Mouse (Mus musculus) liver, embryonic 11.5 days (tissue): ENCODE data around the gene Ccdc106. TPM values are rescaled to one million over a fixed set of nuclear protein-coding genes. Genes with fewer than 3 reads are reported as not detected.

Source experiments
- ATAC-seq: fragments of 200-750 bp; cut with Nextera tagmentation; replicated peaks from 2 replicates; pipeline ENCODE4 v1.8.0; 2017; ENCODE audit warnings: moderate number of reproducible peaks, mild to moderate bottlenecking, moderate TSS enrichment, moderate library complexity; ENCODE audit not compliant: low FRiP score
- DNase-seq: peaks from one replicate; pipeline ENCODE4 v3.0.0-alpha.2; 2017; ENCODE audit warnings: low spot score
- H3K27ac ChIP-seq: fragments of 300-500 bp; sonication (generic); 2 replicates; pipeline ENCODE4 v1.5.1; 2014; ENCODE audit warnings: mild to moderate bottlenecking, low read depth, low read length, control low read depth
- H3K27me3 ChIP-seq: fragments of 300-500 bp; sonication (generic); replicated peaks from 2 replicates; pipeline ENCODE4 v1.6.1; 2014; ENCODE audit warnings: low read length, mixed read lengths; ENCODE audit not compliant: control insufficient read depth, insufficient read depth
- H3K36me3 ChIP-seq: fragments of 300-500 bp; sonication (generic); 2 replicates; pipeline ENCODE4 v1.6.1; 2014; ENCODE audit warnings: mild to moderate bottlenecking, low read length, moderate library complexity, mixed read lengths; ENCODE audit not compliant: control insufficient read depth, insufficient read depth
- H3K4me1 ChIP-seq: fragments of 300-500 bp; sonication (generic); replicated peaks from 2 replicates; pipeline ENCODE4 v1.6.1; 2014; ENCODE audit warnings: low read length, mixed read lengths; ENCODE audit not compliant: control insufficient read depth, insufficient read depth
- H3K4me2 ChIP-seq: fragments of 300-500 bp; sonication (generic); 2 replicates; pipeline ENCODE4 v1.6.1; 2014; ENCODE audit warnings: mild to moderate bottlenecking, control low read depth, moderate library complexity
- H3K4me3 ChIP-seq: fragments of 300-500 bp; sonication (generic); 2 replicates; pipeline ENCODE4 v1.5.1; 2014; ENCODE audit warnings: low read depth, low read length, control low read depth
- H3K9ac ChIP-seq: fragments of 300-500 bp; sonication (generic); 2 replicates; pipeline ENCODE4 v1.6.1; 2014; ENCODE audit warnings: low read depth, low read length, control low read depth
- H3K9me3 ChIP-seq: fragments of 300-500 bp; sonication (generic); 2 replicates; pipeline ENCODE4 v1.6.1; 2016; ENCODE audit warnings: low read length, inconsistent platforms, mixed read lengths; ENCODE audit not compliant: control insufficient read depth
- WGBS: fragments of 180-500 bp; shearing (Covaris S2); extraction: QIAGEN DNeasy Blood & Tissue Kit; methylation state at CpG from one replicate; pipeline ENCODE4 v1.1.7; 2014; 5-methylcytosine and 5-hydroxymethylcytosine counted together
- polyA plus RNA-seq: library from polyadenylated mRNA; unstranded; fragments of >200 nt; fragmentation: Nextera tagmentation; extraction: Ambion mirVana; gene quantifications from 2 replicates; pipeline ENCODE4 v1.2.1, GENCODE M21; 2014

The Ccdc106 gene
- polyA plus RNA-seq, 1 experiment from 2014 or later = 5.2 TPM

GRCm38 (mm10) chr7:5052438-5052837 is 32.1 kb downstream of the Ccdc106 start:
- Histone ChIP-seq H3K4me2 (peak overlapping the region; percentile 92), H3K9ac (no peak overlapping the region), H3K27me3 (peaks cover 74% of the 10 kb centered on the region), H3K27ac (no peak overlapping the region), H3K4me3 (peak overlapping the region; percentile 73), H3K36me3 (no peaks in the 10 kb centered on the region), H3K4me1 (peaks cover 8% of the 10 kb centered on the region), H3K9me3 (no peaks in the 10 kb centered on the region)
- DNase-seq (no peak), ATAC-seq (no peak)
- whole genome bisulfite sequencing = 4% methylated on average over 12 of the region's 12 CpGs

DNA sequence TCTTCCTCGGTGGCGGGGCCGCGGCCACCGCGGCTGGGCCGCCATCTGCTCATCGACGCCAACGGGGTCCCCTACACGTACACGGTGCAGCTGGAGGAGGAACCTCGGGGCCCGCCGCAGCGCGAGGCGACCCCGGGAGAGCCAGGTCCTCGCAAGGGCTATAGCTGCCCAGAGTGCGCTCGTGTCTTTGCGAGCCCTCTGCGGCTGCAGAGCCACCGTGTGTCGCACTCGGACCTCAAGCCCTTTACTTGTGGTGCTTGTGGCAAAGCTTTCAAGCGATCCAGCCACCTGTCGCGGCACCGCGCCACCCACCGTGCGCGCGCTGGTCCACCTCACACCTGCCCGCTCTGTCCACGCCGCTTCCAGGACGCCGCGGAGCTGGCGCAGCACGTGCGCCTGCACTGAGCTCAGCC is 32.6 kb downstream of the Ccdc106 start:
- no peaks in the 10 kb centered on the region for H3K36me3 ChIP-seq
- no peaks in the 10 kb centered on the region for H3K9me3 ChIP-seq
- 5% methylated on average over 45 of the region's 45 CpGs for WGBS
- H3K27ac ChIP-seq = no peak overlapping the region
- DNase-seq (no peak), ATAC-seq (no peak; the same call in 1 of the 2 replicates)
- peaks cover 8% of the 10 kb centered on the region for H3K4me1 ChIP-seq
- no peak overlapping the region for H3K9ac ChIP-seq
- H3K4me3 ChIP-seq = peak overlapping the region; percentile 73
- H3K4me2 ChIP-seq = peak overlapping the region; percentile 92
- peaks cover 79% of the 10 kb centered on the region for H3K27me3 ChIP-seq

GRCm38 (mm10) chr7:5053456-5054179 is 33.3 kb downstream of the Ccdc106 start:
- no peak for DNase-seq

DNA sequence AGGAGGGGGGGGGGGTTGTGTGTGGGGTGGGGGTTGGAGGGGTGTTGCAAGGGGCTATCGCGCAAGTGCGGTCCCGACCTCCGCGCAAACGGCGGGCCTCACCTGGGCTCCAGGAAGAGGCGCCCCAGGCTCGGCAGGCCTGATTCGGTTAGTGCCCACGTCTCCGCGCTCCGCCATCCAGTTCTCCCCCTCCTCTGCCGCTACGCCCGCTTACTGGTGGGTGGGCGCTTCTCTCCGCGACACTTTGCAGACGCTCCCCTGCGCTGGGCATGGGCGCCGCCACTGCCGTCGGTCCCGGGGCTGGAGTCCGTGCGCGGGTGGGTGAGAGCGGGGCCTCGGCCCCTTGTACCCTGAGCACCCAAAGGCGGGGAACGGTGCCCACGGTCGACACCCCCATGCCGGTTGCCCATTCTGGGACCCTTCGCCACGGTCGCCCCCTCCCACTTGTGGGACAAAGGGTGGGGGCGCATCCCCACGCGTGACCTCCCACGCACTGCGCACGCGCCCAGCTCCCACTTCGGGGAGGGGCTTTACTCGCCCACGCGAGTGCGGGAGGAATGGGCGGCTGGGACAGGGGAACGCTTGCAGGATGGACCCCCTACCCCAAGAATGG is 36.4 kb downstream of the Ccdc106 start:
- Histone ChIP-seq H3K27me3 (peaks cover 73% of the 10 kb centered on the region), H3K9me3 (no peaks in the 10 kb centered on the region), H3K9ac (0 out of 2 replicates have a peak overlapping the region, but pooled peaks have one; percentile 13), H3K4me3 (peak overlapping the region; percentile 32), H3K4me2 (peak overlapping the region; percentile 54), H3K27ac (no peak overlapping the region), H3K36me3 (no peaks in the 10 kb centered on the region), H3K4me1 (peaks cover 15% of the 10 kb centered on the region)
- DNase-seq (peak; percentile 58), ATAC-seq (no peak)
- 5% methylated on average over 53 of the region's 55 CpGs for WGBS

More at GRCm38 (mm10) chr7:5053456-5054179, 33.3 kb downstream of the Ccdc106 start:
- no peaks in the 10 kb centered on the region for H3K9me3 ChIP-seq
- peak overlapping the region; percentile 92 for H3K4me2 ChIP-seq
- no peak overlapping the region for H3K27ac ChIP-seq
- ATAC-seq = no peak
- peak overlapping the region; percentile 73 for H3K4me3 ChIP-seq
- H3K4me1 ChIP-seq = peaks cover 8% of the 10 kb centered on the region
- H3K36me3 ChIP-seq = no peaks in the 10 kb centered on the region
- H3K27me3 ChIP-seq = peaks cover 86% of the 10 kb centered on the region
- 9% methylated on average over 32 of the region's 32 CpGs for WGBS
- no peak overlapping the region for H3K9ac ChIP-seq

GRCm38 (mm10) chr7:5057381-5057780 is 37.0 kb downstream of the Ccdc106 start:
- H3K4me2 ChIP-seq = no peak overlapping the region
- 34% methylated on average over 8 of the region's 8 CpGs for WGBS
- no peaks in the 10 kb centered on the region for H3K36me3 ChIP-seq
- H3K9me3 ChIP-seq = no peaks in the 10 kb centered on the region
- DNase-seq (no peak), ATAC-seq (no peak)
- H3K9ac ChIP-seq = no peak overlapping the region
- H3K27ac ChIP-seq = no peak overlapping the region
- peaks cover 66% of the 10 kb centered on the region for H3K27me3 ChIP-seq
- 0 out of 2 replicates have a peak overlapping the region, but pooled peaks have one; percentile 32 for H3K4me3 ChIP-seq
- H3K4me1 ChIP-seq = peaks cover 15% of the 10 kb centered on the region

DNA sequence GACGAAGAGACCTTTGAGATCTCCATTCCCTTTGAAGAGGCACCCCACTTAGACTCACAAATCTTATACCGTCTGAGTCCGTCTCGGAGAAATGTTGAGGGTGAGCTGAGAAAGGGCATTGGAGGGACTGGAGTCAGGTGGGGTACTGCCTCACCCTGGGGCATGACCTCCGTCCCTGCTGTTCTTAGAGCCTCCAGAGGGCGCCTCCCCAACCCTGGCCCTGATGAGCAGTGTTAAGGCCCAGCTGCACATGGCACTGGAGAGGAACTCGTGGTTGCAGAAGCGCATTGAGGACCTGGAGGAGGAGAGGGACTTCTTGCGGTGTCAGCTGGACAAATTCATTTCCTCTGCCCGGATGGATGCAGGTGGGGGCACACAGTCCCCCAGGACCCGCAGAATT is 37.5 kb downstream of the Ccdc106 start:
- Histone ChIP-seq H3K27me3 (peaks cover 62% of the 10 kb centered on the region), H3K4me2 (no peak overlapping the region), H3K36me3 (no peaks in the 10 kb centered on the region), H3K4me3 (no peak overlapping the region), H3K27ac (no peak overlapping the region), H3K9me3 (no peaks in the 10 kb centered on the region), H3K9ac (no peak overlapping the region), H3K4me1 (peaks cover 12% of the 10 kb centered on the region)
- ATAC-seq = no peak
- WGBS = 26% methylated on average over 11 of the region's 11 CpGs
- DNase-seq = no peak

DNA sequence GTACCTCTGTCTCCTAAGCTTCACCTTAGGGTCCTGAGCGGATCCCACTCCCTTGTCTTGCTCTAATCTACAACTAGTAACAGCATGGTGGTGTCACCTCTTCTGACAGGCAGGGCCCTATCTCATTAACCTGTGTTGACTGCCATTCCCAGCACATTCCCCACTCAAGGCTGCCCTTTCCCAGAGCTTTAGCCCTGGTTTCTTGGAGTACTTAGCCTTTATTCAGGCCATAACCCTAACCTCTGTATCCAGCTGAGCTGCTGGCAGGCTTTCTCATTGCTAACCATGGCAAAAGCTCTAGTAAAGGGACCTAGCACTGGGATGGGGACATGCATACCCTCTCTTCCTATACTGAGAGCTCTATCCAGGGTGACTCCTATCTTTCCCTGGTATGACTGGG is 38.3 kb downstream of the Ccdc106 start:
- H3K27ac ChIP-seq = no peak overlapping the region
- H3K27me3 ChIP-seq = peaks cover 54% of the 10 kb centered on the region
- no peak overlapping the region for H3K4me3 ChIP-seq
- H3K9ac ChIP-seq = no peak overlapping the region
- no peaks in the 10 kb centered on the region for H3K9me3 ChIP-seq
- H3K36me3 ChIP-seq = no peaks in the 10 kb centered on the region
- no peak for DNase-seq
- ATAC-seq = no peak
- peaks cover 9% of the 10 kb centered on the region for H3K4me1 ChIP-seq
- no peak overlapping the region for H3K4me2 ChIP-seq
- 92% methylated on average over 1 of the region's 1 CpGs for WGBS

DNA sequence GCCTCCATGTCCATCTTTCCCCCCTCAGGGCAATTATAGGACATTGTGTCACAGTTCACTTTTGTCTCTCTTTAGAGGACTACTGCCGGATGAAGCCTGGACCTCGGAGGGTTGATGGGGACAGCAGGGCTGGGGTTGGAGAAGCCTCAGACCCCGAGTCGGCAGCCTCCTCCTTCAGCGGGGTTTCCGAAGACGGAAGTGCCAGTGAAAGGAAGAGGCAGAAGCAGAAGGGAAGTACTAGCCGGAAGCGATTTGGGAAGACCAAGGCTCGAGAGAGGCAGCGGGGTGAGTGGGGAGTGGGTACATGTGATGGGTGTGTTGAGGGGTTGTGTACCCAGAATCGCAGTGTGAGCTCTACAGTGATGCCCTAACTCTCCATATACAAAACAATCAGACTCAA is 39.1 kb downstream of the Ccdc106 start:
- ATAC-seq (no peak), DNase-seq (no peak)
- no peak overlapping the region for H3K27ac ChIP-seq
- peaks cover 46% of the 10 kb centered on the region for H3K27me3 ChIP-seq
- H3K4me2 ChIP-seq = no peak overlapping the region
- H3K36me3 ChIP-seq = no peaks in the 10 kb centered on the region
- H3K9ac ChIP-seq = no peak overlapping the region
- H3K4me1 ChIP-seq = peaks cover 16% of the 10 kb centered on the region
- H3K9me3 ChIP-seq = no peaks in the 10 kb centered on the region
- 0 out of 2 replicates have a peak overlapping the region, but pooled peaks have one; percentile 80 for H3K4me3 ChIP-seq
- 84% methylated on average over 12 of the region's 12 CpGs for WGBS
